Mouse (Mus musculus) layer of hippocampus, adult 8-10 months (tissue): ENCODE data around the gene P2ry6. TPM values are rescaled to one million over a fixed set of nuclear protein-coding genes. Genes with fewer than 3 reads are reported as not detected.

ENCODE experiments used
- DNase-seq, 2 experiments: peaks; one replicate each; pipeline ENCODE4 v3.0.0; 2022; ENCODE audit warnings: low spot score in 2 of 2
- total RNA-seq, 4 experiments: library from RNA; stranded (reverse); gene quantifications; 2 replicates each; pipeline ENCODE4 v1.2.4; 2022

The P2ry6 gene
- total RNA-seq, 4 experiments from 2014 or later = 3.1 to 8.7 (median 6.5) TPM

DNA sequence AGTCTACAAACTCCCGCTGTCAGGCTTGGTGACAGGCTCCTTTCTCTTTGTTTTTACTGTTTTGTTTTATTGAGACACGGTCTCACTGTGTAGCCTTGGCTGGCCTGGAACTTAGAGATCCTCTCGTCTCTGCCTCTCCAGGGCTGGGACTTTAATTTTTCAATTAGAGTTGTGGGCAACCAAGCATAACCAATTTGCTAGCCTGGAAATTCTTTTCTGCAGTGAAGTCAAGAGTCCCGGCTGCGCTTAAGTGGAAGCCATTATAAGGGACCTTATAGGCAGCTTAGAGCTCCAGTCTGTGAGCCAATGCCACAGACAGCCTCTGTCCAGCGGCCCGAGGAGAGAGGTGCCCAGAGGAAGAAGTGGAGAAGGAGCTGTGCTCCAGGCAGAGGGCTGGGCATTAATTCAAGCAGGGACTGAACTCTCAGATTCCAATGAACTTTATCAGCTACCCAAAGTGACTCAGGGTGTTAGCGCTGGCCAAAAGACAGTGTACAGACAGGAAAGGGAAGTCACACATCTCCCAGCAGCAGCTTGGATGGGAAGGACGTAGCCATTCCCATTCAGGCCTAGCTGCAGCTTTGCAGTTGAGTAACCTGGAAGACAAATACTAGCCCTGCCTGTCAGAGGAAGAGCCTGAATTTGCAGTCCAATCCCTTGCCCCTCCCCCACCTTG, 16.3 kb upstream of the P2ry6 start:
- DNase-seq = no peak

DNA sequence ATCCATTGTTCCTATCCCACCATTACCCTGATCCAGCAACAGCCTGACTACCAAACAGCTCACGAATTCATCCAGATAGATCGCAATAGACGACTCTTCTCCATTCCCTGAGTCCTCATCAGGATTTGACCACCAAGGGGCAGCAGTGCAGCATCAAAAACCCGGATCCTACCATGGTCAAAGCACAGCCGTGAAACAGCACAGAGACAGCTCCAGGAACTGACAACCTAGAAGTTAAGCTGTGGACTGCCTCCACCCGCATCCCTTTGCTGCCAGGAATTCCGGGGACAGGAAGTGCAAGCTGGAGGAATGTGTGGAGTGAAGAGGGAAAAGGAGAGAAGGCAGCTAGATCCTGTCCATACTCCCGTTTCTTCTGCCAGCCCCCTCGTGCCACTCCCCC, 13.6 kb upstream of the P2ry6 start:
- DNase-seq = peak in 1 of 2 experiments; percentile 74

DNA sequence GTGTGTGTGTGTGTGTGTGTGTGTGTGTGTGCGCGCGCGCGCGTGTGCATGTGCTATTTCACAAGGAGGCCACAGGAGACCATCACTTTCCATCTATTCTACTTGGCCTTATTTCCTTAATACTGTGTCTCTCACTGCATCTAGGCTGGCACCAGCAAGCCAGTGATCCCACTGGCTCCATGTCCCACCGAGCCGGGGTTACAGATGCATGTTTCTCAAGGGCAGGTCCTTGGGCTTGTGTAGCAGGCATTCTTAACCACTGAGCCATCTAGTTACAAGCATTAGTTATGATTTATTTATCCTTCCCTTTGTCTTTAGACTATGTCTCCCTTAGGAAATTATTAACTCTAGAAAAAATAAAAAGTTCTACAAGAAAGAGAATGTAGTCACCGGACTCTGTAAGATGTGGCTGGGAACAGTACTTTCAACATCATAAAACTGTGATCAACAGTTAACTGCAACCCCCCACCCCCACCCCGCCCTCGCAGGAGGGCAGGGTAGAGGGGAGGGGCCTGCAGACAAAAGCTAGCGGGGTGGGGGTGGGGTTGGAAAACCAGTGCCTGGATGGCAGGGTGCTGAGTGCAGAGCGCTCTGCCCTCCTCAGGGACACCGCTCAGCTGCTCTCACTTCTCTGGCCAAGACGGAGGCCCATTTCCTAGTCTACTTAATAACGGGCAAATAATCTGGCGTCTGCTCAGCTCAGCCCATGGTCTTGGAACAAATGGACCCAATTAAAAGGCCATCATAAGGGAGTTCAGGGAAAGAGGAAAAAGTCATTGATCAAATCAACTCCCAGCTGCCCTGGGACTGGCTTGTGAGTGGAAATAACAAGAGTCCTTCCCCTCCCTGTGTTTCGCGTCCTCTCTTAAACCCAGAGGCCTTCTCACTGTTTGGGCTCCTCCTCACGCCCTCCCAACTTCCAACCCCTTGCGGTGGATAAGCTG, 10.3 kb upstream of the P2ry6 start:
- DNase-seq = no peak

DNA sequence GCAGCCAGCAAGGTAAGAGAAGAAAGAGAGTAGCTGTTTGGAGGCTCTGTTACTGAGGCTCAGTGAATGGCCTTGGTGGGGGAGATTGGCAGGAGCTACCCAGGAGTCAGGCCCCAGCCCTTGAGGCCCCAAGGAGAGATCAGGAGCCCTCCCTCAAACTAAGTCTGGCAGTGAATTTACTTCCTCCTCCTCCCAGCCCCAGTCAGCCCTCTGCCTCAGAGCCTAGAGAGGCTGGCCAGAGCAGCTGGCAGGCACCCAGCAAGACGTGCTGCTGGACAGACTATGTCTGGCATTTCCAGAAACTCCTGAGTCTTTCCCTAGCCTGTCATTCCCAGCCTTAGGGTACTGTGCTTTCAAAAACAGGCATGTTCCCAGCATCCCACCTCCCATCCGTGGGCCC, 4.7 kb upstream of the P2ry6 start:
- no peak for DNase-seq

DNA sequence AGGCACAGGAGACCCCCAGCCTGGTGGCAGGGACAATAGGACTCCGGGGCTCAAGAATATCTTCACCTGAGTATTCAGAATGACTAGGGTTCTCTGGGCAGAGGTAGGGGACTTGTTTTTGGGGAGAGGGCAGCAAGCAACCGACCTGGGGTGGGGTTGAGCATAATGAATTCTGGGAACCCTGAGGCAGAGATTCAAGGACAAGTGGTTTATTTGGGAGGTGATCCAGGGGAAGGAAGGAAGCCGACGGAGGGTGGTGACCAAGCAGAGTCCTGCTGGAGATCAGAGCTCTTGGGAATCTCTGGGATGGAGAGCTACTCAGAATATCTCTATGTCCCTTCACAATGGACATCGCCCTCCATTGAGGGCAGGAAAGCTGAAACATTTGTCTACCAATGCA, 3.7 kb upstream of the P2ry6 start:
- DNase-seq = no peak

DNA sequence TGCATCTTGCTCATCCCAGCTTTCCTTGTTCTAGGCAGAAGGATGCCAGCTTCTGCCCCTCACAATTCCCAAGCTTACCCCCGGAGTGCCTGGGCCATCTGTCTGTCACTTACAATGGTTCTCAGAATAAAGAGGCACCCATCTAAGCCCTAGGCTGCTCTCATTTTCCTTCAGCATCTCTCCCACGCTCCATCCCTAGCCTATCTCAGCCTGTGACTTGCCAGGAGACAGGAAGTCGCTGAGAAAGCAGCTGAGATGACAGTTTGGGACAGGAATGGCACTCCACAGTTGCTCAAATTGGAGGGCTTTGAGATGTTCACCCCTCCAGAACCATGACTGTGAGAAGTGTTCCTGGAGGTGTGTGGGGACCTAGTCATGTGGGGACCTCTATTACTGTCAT, 1.6 kb downstream of the P2ry6 start:
- no peak for DNase-seq

DNA sequence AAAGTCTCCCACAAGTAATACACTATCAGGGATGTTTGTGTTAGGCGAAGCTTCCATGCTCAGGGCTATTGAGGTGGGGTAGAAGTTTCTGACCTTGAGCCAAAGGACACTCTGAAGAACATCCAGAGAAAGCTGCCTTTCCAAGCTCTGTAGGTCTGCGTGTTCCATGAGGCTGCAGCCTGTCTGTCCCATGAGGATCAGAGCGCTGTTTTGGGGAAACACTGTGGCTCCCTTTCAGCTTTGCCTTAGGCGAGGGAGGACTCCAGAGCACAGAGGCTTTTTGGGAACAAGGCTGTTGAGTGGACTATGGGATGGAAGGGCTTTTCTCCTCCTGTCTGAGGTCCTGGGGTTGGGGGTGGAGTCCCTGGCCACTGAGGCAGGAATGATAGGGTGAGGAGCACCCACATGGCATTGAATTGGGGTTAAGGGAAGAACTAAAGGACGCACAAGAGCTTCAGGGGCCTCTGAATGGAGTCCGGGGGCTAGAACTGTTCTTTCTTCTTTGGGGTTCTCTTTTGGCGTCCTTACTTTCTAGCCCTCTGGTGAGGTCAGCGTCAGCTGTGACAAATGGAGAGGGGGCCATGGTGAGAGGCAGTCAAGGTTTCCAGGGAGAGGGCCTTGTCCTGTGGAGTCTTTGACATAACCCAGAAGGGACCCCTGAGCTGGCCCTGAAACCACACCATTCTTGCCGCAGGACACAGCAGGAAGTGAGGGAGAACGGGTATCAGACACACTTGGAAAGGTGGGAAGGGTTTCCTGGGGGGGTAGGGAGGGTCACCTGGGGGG, 5.4 kb downstream of the P2ry6 start:
- no peak for DNase-seq

DNA sequence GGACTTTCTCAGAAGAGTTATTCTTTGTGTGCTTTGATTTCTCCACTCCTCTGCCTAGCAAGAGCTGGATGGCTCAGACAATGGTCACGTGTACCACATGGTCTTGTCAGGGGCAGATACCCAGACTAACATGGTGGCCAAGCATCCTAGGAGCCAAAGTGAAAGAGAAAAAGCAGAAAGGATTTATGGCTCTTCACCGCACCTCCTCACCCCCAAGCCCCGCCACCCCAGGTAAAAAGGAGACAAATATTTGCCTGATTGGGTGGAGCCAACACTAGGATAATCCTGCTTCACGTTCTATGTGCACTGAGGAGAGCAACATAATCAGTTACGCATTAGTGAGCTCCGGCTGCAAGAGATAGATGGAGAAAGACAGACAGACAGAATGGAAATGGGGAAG, 6.1 kb downstream of the P2ry6 start:
- no peak for DNase-seq

DNA sequence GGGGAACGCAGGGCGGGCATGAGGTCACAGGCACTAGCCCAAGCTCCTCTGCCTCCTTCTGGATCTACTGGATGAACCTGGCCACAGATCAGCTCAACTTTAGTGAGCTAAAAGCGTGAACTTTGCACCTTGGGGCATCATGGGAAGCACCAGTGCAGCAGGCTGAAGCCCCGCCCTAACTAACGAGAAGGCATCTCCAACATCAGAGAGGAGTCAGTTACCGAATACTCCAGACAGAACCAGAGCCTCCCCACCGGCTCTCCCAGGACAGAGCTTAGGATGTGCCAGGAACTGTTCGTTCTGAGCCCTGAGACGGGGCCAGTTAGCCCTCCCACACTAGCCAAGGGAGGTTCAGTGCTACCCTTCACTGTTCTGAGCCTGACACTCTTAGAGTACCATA, 6.6 kb downstream of the P2ry6 start:
- no peak for DNase-seq

DNA sequence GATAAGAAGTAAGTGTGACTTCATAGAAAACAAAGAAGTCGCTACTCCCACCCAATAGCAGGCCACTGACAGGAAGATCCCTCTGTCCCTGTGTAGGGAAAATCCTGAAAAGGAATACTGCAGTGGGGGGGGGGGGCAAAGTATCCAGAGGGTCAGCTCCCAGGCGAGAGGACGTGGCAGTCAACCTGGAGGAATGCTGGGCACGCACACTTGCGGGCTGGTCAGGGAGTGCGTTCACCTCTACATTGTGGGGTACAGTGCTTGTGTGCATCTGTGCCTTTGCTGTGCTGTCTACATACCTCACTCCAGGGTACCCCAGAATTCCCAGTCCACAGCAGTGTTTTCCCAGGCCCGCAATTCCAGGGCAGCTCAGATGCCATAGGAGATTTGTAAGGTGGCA, 8.4 kb downstream of the P2ry6 start:
- DNase-seq = no peak

DNA sequence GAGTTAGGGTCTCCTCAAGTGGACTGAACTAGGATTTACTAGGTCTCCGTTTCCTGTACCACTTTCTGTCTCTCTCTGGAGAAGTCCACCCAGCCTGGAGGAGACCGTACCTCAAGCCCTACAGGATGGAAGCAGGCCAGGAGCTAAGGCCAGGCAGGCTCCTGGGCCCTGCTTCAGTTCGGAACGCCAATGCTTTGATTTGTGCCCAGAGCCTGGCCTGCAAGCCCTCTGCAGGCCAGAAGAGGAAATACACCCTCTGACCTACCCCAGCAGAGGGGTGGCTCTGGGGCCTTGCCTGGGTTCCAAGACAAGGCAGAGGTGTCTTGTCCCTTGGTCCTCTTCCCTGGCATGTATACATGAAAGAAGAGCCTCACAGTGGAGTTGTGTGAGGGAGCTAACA, 9.4 kb downstream of the P2ry6 start:
- DNase-seq = no peak

DNA sequence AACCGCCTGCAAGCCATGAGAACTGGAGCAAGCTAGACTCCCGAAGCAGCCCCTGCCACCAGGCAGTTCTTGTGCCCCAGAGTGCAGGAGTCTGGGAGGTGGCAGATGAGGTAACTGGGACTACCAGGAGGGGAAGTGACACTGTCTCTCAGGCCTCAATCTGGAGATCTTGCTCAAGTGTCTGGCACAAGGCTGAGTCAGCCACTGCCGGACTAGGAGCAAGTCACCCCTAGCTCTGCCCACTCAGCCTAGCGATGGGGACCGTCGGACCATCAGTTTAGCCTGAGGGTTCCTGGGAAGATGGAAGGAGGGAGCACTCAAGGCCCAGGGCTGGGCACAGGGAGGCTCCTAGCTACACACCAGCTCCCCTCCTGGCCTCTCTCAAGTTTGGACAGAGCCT, 10.2 kb downstream of the P2ry6 start:
- DNase-seq = no peak

DNA sequence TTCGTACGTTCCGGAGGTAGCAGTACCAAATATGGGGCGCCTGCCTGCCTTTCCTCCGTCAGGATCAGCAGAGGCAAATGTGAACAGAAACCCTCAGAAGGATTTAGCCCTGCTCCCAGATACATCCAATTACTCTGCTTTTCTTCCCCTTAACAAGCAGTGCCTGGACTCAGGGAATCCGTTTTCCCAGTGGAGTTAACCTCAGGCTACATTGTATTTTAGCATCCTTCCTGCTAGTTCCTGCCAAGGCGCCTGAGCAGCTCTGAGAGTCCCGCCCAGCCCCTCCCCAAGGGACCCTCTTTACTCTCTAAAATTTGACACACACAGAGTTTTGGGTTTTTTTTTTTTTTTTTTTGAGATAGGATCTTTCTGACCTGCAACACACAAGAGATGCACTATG, 11.1 kb downstream of the P2ry6 start:
- DNase-seq = no peak

DNA sequence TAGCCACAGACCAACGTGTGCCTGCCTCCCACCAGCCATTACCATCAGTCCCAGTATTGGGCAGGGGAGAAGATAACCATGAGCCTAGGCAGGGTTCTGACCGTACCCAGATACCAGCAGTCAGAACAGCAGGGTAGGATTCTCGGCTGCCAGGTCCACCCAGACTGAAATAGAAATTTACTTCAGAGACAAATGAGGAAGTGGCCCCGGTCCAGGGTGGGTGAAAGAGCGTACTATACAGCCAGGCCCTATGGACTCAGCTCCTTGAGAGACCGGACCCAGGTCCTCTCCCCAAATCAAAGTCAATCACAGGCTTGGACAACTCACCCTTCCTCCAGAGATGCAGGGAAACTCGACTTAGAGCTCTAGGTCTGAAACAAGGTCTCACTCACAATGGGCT, 13.3 kb downstream of the P2ry6 start:
- DNase-seq = no peak

DNA sequence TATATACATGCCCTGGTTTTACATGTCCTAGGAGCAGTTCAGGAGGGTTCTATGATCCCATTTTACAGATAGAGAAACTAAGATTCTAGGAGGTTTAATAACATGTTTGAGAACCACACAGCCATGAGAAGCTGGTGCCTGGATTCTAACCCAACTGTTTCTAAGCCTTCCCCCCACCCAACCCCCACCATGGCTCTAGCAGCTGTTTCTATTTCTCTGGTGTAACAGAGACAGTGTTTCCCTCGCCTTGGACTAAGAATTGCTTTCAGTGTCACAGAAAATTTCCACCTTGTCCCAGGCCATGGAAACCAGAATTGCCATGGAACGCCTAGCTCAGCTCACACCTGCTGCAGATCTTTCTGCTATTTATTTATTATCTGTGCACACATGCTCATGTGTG, 14.0 kb downstream of the P2ry6 start:
- no peak for DNase-seq

DNA sequence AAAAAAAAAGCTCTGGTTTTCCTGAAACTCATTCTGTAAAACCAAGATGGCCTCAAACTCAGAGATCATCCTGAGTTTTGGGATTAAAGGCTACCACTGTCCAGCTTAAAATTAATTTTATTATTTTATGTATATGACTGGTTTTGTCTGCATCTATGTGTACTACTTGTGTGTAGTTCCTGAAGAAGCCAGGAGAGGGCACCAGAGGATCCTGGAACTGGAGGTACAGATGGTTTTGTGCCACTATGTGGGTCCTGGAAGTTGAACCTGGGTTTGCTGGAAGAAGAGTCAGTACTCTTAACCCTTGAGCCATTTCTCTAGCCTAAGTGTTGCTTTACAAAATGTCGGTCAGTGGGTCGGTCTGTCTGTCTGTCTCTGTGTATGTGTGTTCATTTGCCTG, 16.0 kb downstream of the P2ry6 start:
- no peak for DNase-seq

DNA sequence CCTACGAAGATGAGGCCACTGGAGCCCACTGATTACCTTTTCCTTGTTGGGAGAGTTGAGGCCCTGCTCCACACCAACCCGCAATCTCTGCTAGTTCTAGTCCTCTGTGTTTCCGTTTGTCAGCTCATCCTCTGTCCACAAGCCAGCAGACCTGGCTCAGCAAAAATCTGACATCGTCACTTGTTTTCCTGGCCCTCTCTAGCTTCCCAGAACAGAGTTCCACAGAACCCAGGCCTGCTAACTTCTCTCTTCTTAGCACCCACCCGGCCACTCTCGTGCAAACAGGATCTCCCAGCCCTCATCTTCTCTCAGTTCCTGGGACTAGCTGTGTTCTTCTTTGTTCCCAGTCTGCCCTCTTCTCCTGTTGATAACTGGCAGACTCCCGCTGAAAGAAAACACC, 21.8 kb downstream of the P2ry6 start:
- no peak for DNase-seq

DNA sequence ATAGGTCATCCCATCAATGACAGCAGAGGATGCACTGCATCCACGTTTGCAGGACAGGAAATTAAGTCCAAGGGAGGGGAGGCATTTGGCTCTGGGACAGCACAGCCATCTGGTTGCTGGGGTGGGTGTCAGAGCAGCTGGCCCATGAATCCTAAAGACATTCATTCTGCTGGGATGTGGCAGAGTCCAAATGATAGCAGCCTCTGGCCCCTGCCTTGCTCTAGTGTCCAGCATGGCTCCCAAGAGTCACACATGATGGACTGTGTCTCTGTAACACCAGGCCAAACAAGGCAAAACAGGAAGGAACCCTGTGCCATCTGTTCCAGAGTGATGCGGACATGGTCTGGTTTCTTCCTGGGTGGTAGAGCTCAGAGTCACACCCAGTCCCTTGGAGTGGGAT, 22.5 kb downstream of the P2ry6 start:
- no peak for DNase-seq

DNA sequence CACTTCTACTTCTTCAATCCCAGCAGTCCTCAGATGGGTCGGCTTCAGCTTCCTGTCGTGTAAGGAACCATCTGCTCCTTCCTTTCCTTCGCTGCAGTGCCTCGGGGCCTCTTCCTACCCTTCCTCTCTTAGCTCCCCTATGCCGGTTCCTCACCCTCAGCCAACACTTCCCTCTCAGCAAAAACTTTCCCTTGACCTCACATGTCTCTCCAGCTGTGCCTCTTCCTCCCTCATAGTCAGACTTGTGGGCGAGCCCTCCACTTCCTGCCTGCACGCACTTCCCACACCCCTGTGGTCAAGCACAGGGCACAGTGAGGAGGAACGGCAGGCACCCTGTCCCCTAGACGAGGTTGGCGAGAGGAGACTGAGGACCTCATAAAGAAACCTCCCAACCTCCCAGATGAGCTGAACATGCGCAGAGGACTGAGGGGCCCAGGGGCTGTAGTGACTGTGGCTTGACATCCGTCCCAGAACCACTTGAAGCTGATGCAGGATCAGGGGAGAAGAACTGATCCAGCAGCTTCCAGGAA, 23.9 kb downstream of the P2ry6 start:
- no peak for DNase-seq

DNA sequence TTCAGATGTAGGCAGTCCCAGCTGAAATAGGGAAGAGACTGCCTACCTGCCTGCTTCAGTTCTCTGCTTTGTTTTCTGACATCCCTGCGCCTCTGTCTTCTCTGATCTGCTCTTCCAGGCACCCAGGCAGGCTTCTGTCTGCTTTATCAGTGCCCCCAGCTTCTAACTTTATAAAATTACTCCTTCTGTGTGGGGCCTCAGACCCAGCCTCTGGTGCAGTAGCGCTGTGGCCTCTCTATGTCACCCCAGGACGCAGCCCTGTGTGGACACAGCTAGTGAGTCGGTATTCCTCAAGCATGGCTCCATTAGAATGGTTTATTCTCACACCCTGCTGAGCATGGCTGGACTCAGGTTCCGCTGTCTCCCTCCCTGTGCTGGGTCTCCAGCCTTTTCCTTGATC, 24.4 kb downstream of the P2ry6 start:
- DNase-seq = no peak

DNA sequence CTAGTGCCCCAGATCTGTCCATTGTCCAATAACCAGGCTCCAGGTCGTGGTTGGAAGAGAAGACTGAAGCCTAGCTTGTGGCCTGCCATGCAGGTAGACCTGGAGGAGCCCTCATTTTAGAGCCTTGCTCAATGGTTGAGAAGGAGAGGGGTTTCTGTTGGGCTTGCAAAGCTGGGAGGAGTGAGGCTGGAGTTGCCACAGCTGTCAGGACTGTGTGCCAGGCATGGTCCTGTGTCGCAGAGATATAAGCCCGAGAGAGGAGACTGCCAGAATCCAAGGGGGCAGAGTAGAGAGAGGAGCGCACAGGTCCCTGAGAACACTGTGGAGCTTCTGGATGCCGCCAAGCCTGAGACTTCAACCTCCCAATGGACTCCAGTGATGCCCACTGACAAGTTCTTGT, 29.7 kb downstream of the P2ry6 start:
- no peak for DNase-seq

DNA sequence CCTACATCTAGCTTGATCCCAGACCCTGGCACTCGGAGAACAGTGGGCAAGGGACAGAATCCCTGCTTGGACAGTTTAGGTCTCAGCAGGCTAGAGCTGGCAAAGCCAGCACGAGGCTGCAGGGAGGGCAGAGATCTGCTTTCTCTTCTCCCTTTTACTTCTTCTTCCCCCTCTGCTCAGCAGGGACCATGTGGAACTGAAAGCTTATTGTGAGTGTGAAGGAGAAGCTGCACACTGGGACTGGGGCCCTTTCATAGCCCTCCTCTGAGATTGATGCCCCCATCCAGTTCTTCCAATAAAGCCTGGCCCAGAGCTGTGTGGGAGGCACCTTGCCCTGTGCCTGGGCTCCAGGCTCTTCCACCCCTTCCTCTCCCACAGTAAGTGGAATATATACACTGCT, 30.1 kb downstream of the P2ry6 start:
- DNase-seq = no peak
